Mouse (Mus musculus): ENCODE results near the gene Clns1a. TPM values are rescaled to one million over a fixed set of nuclear protein-coding genes. Genes with fewer than 3 reads are reported as not detected.

Gene Clns1a
- 60.6 and 61.2 TPM in 2 replicates for polyA plus RNA-seq (2015; fragmentation: Nextera tagmentation; extraction: Ambion mirVana)

DNA sequence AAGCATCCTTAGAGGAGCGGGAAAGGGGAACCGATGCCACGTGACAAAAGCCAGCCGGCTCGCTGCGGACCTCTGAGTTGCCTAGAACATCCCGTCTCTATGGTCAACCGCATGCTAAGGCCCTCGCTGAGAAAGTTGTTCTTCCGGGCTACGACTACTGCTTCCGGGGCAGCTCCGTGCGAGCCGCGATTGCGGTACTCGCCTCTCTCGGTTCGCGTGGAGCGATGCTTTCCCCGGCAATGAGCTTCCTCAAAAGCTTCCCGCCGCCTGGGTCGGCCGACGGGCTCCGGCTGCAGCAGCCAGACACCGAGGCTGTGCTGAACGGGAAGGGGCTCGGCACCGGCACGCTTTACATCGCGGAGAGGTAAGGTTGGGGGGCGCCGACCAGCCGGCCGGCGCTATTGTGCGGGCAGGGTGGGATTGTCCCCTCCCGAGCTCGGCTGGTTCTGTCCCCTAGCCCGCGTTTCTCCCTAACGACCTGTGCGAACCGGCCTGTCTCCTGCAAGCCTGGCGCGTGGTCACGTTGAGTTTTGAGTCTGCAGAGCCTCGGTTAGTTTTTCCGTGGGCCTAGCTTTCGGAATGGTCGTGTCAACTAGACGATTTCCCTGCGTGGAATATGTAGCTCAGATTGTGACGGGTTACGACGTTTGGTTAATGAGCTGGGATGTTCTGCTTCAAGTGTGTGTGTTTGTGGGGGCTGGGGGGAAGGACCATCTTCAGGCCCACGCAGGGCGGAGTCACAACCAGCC is at the start of gene Clns1a:
Gene Clns1a, plus strand, starts transcription at position 129 of the 749 bp plus-strand sequence.
- peak within 1 kb of the TSS; percentile 81 for H3K4me2 ChIP-seq
- no peaks in the 10 kb centered on the region for H3K9me3 ChIP-seq (replicated peaks)
- peak; percentile 92 for ATAC-seq (ENCODE audit: insufficient read depth)
- H3K4me3 ChIP-seq (replicated peaks) = peak within 1 kb of the TSS; percentile 86
- no peaks in the 10 kb centered on the region for H3K27me3 ChIP-seq
- H3K4me1 ChIP-seq (replicated peaks) = peaks cover 30% of the 10 kb centered on the region
- H3K9ac ChIP-seq = peak within 1 kb of the TSS; percentile 76
- 0 out of 2 replicates have a peak, but pooled peaks cover 6% of the 10 kb centered on the region for H3K36me3 ChIP-seq (replicated peaks)
- H3K27ac ChIP-seq (replicated peaks) = peak within 1 kb of the TSS; percentile 16; the same call in 1 of the 2 replicates
- WGBS (ENCODE audit: insufficient replicate concordance) = under 1% methylated on average over 63 of the region's 63 CpGs

DNA sequence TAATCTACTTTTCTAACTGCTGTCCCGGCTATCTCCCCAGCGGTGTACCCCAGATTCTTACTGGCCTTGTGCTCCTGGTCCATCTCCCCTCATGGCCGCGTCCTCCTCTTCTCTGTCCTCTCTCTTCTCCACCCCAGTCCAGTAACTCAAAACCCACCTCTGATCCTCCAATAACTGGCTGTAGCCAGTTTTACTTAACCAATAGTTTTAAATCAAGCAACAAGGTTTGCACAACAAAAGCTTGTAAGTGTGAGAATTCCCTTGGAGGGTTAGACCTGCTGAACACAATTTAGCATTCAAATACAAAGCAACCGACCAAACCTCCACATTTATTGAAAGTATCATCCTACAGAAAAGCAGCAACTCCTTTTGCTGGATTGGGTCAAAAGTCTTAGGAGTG is 48.8 kb upstream of the Clns1a start:
- no peaks in the 10 kb centered on the region for H3K9me3 ChIP-seq (replicated peaks)
- H3K27me3 ChIP-seq = no peaks in the 10 kb centered on the region
- ATAC-seq (ENCODE audit: insufficient read depth) = no peak
- H3K4me2 ChIP-seq = no peak overlapping the region
- no peak overlapping the region for H3K9ac ChIP-seq
- H3K27ac ChIP-seq (replicated peaks) = no peak overlapping the region
- H3K36me3 ChIP-seq (replicated peaks) = no peaks in the 10 kb centered on the region
- WGBS (ENCODE audit: insufficient replicate concordance) = 83% methylated on average over 5 of the region's 5 CpGs
- H3K4me3 ChIP-seq (replicated peaks) = no peak overlapping the region
- H3K4me1 ChIP-seq (replicated peaks) = no peaks in the 10 kb centered on the region

DNA sequence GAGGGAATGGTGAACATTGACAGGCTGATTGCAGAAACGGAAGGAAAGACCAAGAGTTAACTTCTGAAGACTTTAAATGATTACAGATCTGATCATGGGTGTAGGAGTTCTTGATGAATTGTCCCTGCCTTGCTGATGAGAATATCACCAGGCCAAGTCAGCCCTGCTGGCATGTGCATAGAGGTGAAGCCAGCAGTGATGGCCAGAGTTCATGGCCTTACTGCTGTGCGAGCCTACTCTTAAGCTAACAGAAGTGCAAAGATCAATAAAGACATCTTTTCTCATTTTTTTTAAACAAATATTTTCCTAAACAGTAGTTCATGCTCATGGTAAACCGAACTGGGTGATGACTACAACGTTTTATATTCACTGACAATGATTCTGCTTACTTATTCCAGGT is 45.7 kb upstream of the Clns1a start:
- WGBS (ENCODE audit: insufficient replicate concordance) = 75% methylated on average over 4 of the region's 4 CpGs
- Histone ChIP-seq H3K9me3 (replicated peaks) (no peaks in the 10 kb centered on the region), H3K4me3 (replicated peaks) (no peak overlapping the region), H3K4me1 (replicated peaks) (no peaks in the 10 kb centered on the region), H3K27ac (replicated peaks) (no peak overlapping the region), H3K9ac (no peak overlapping the region), H3K4me2 (no peak overlapping the region), H3K36me3 (replicated peaks) (peaks cover 15% of the 10 kb centered on the region), H3K27me3 (no peaks in the 10 kb centered on the region)
- no peak for ATAC-seq (ENCODE audit: insufficient read depth)

DNA sequence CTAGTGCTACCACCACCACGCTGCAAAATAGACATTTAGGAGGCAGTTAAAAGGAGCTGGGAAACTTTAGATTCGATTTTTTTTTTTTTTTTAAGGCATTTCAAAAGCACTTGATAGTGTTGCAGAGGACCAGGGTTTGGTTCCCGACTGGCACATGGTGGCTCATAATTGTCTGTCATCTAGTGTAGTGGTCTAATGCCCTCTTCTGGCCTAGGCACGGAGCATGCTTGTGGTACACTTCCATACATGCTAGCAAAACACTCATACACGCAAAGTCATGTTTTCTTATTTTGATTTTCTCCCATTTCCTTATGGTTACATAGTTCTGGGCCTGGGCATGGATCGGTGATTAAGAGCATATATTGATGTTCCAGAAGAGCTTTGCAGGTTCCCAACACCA is 40.3 kb upstream of the Clns1a start:
- Histone ChIP-seq H3K4me3 (replicated peaks) (no peak overlapping the region), H3K9me3 (replicated peaks) (no peaks in the 10 kb centered on the region), H3K27ac (replicated peaks) (no peak overlapping the region), H3K4me2 (no peak overlapping the region), H3K27me3 (no peaks in the 10 kb centered on the region), H3K4me1 (replicated peaks) (no peaks in the 10 kb centered on the region), H3K36me3 (replicated peaks) (peaks cover 20% of the 10 kb centered on the region), H3K9ac (no peak overlapping the region)
- ATAC-seq (ENCODE audit: insufficient read depth) = no peak
- WGBS (ENCODE audit: insufficient replicate concordance) = 70% methylated on average over 6 of the region's 6 CpGs

DNA sequence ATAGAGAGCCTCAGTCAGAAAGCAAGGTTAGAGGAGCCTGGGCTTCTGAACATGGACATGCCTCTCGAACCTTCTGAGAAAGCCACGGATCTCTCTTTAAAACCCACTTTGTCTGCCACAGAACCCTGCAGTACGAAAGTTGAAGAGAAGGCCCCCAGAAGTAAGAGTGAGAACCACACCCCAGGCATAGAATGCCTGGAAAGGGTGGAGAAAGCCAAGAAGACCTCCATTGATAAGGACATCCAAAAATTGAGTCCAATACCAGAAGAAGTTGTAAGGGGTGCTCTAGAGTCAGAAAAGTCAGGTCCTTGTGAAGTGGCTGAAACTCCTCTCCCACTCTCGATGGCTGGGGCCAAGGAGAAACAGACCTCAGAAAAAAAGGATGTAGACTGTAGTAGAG is 34.8 kb upstream of the Clns1a start:
- H3K27me3 ChIP-seq = no peaks in the 10 kb centered on the region
- H3K9me3 ChIP-seq (replicated peaks) = no peaks in the 10 kb centered on the region
- H3K9ac ChIP-seq = no peak overlapping the region
- ATAC-seq (ENCODE audit: insufficient read depth) = no peak
- no peak overlapping the region for H3K4me3 ChIP-seq (replicated peaks)
- WGBS (ENCODE audit: insufficient replicate concordance) = 72% methylated on average over 4 of the region's 4 CpGs
- H3K4me1 ChIP-seq (replicated peaks) = no peaks in the 10 kb centered on the region; the same call in 1 of the 2 replicates
- peaks cover 39% of the 10 kb centered on the region for H3K36me3 ChIP-seq (replicated peaks)
- H3K27ac ChIP-seq (replicated peaks) = no peak overlapping the region
- H3K4me2 ChIP-seq = no peak overlapping the region

DNA sequence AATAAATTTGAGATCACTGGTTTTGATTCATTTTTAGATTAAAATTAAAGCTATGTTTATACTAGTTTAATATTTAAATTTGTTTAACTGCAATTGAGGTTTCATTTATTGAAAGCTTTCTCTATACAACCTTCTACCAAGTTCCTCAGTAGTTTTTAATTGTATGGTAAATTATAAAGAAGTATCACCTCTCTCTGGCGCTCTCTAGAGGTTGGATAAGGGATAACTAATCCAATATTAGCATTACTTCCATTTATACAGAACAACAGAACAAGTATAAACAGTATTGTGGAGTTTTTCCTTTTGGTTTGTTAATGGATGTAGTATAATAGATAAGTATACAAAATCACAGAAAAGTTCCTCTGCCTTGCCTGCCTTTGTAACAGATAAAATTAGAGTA is 17.2 kb upstream of the Clns1a start:
- H3K36me3 ChIP-seq (replicated peaks) = peaks cover 58% of the 10 kb centered on the region
- WGBS (ENCODE audit: insufficient replicate concordance) = 24% methylated on average over 1 of the region's 1 CpGs
- ATAC-seq (ENCODE audit: insufficient read depth) = no peak

DNA sequence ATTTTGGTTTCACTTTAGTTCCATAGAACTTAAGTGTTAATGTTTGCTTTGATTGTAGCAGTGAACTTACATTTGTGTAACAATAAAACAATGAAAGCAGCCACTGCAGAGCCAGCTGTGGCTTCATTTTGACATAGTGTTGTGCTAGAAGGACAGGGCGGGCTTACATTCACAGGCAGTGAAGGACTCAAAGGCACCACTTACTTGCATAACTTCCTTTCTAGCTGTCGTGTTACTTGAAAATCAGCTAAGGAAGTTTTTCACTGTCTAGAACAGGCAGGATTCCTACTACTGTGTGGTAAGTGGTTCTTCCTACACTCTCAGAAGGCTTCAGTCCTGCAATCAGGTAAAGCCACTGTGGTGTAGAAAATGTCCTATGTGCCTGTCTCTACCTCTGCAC is 8.6 kb upstream of the Clns1a start:
- WGBS (ENCODE audit: insufficient replicate concordance) = 52% methylated on average over 2 of the region's 2 CpGs
- Histone ChIP-seq H3K4me3 (replicated peaks) (no peak overlapping the region), H3K27ac (replicated peaks) (no peak overlapping the region), H3K4me1 (replicated peaks) (no peaks in the 10 kb centered on the region), H3K9ac (no peak overlapping the region), H3K9me3 (replicated peaks) (no peaks in the 10 kb centered on the region), H3K4me2 (no peak overlapping the region), H3K27me3 (no peaks in the 10 kb centered on the region), H3K36me3 (replicated peaks) (peaks cover 22% of the 10 kb centered on the region)
- ATAC-seq (ENCODE audit: insufficient read depth) = no peak

More for the DNA sequence above, 17.2 kb upstream of the Clns1a start:
- no peaks in the 10 kb centered on the region for H3K4me1 ChIP-seq (replicated peaks)
- H3K9me3 ChIP-seq (replicated peaks) = no peaks in the 10 kb centered on the region
- no peaks in the 10 kb centered on the region for H3K27me3 ChIP-seq
- H3K4me3 ChIP-seq (replicated peaks) = no peak overlapping the region
- no peak overlapping the region for H3K4me2 ChIP-seq
- H3K9ac ChIP-seq = no peak overlapping the region
- H3K27ac ChIP-seq (replicated peaks) = no peak overlapping the region

DNA sequence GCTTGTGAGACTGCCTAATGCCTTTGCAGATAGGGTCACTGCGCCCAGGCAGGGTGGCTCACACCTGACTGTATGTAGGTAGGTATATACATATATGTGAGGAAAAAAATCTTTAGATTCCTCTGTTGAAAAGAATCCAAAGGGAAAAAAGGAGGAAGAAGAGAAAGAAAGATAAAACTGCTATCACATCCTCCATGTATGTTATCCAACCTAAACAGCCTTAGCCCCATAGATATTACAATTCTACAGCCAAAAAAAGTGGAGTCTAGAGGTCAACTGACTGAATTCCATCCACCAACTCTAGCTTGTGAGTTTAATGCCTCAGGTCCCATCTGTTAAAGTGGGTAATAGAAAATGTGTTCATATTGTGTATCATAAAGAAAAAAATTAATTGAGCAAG is 993 bp upstream of the Clns1a start:
- Histone ChIP-seq H3K36me3 (replicated peaks) (0 out of 2 replicates have a peak, but pooled peaks cover 6% of the 10 kb centered on the region), H3K9me3 (replicated peaks) (no peaks in the 10 kb centered on the region), H3K4me3 (replicated peaks) (no peak overlapping the region), H3K27me3 (no peaks in the 10 kb centered on the region), H3K4me1 (replicated peaks) (peaks cover 30% of the 10 kb centered on the region), H3K9ac (no peak overlapping the region), H3K4me2 (0 out of 2 replicates have a peak overlapping the region, but pooled peaks have one; percentile 81), H3K27ac (replicated peaks) (no peak overlapping the region)
- no peak for ATAC-seq (ENCODE audit: insufficient read depth)
- WGBS (ENCODE audit: insufficient replicate concordance) = 78% methylated on average over 1 of the region's 1 CpGs

DNA sequence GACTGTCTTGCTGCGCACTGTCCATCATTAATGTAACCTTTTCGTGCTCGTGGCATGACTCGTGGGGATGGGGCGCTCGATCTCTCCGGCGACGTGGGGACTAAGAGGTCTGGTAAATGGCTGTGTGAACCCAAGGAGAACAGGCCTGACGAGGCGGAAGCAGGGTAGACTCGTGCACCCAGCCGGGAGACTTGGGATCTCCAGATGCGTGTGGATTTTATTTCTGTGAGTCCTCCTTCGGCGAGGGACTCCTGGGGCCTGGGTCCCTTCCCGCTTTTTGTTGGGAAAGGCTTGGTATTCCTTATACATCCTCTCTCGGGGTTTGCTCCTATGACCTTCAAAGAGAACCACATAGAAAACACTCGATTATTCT is 315 bp upstream of the Clns1a start:
- Histone ChIP-seq H3K9ac (peak overlapping the region; percentile 76), H3K4me1 (replicated peaks) (peaks cover 30% of the 10 kb centered on the region), H3K27me3 (no peaks in the 10 kb centered on the region), H3K9me3 (replicated peaks) (no peaks in the 10 kb centered on the region), H3K36me3 (replicated peaks) (0 out of 2 replicates have a peak, but pooled peaks cover 6% of the 10 kb centered on the region), H3K4me2 (peak overlapping the region; percentile 81), H3K4me3 (replicated peaks) (peak overlapping the region; percentile 86), H3K27ac (replicated peaks) (no peak overlapping the region; the same call in 1 of the 2 replicates)
- WGBS (ENCODE audit: insufficient replicate concordance) = 41% methylated on average over 19 of the region's 19 CpGs
- peak; percentile 47 for ATAC-seq (ENCODE audit: insufficient read depth)

DNA sequence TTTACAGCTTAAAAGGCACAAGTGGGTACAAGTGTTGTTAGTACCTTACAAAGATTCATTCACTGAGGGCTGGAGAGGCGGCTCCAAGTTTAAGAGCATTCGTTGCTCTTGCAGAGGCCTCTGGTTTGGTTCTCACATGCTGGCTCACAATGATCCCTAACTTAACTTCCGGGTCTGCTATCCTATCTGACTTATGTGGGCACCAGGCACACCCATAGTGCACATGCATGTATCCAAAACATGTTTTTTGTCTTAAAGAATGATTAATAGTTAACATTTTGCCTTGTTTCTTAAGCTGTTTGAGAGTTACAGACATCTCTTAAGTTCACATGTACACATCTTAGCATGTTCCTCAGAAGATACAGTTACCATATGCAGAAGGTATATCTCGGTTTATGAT is 3.7 kb downstream of the Clns1a start:
- 62% methylated on average over 4 of the region's 4 CpGs for WGBS (ENCODE audit: insufficient replicate concordance)
- no peak overlapping the region for H3K4me2 ChIP-seq
- no peak overlapping the region for H3K27ac ChIP-seq (replicated peaks)
- no peaks in the 10 kb centered on the region for H3K27me3 ChIP-seq
- no peak for ATAC-seq (ENCODE audit: insufficient read depth)
- no peak overlapping the region for H3K4me3 ChIP-seq (replicated peaks)
- peaks cover 29% of the 10 kb centered on the region for H3K4me1 ChIP-seq (replicated peaks)
- H3K36me3 ChIP-seq (replicated peaks) = 0 out of 2 replicates have a peak, but pooled peaks cover 9% of the 10 kb centered on the region
- no peaks in the 10 kb centered on the region for H3K9me3 ChIP-seq (replicated peaks)
- H3K9ac ChIP-seq = no peak overlapping the region

DNA sequence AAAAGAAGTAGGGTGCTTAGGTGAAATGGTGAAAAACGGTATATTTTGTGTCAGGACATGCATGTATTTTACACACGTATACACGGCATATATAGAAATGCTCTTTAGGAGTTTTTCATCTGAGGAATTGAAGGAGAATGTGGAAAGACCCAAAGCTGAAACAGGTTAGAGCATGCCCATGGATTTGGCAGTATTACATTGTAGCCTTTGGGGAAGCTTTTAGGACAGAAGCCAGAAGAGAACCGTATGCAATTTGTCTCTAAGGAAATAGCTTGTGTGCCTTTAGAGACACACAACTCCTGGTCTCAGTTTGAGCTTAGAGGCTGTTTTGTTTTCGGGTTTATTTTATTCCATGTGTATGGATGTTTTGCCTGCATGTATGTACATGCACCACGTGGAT is 4.7 kb downstream of the Clns1a start:
- Histone ChIP-seq H3K4me3 (replicated peaks) (no peak overlapping the region), H3K27me3 (no peaks in the 10 kb centered on the region), H3K9ac (no peak overlapping the region), H3K4me1 (replicated peaks) (peaks cover 20% of the 10 kb centered on the region), H3K9me3 (replicated peaks) (no peaks in the 10 kb centered on the region), H3K36me3 (replicated peaks) (0 out of 2 replicates have a peak, but pooled peaks cover 9% of the 10 kb centered on the region), H3K4me2 (no peak overlapping the region), H3K27ac (replicated peaks) (no peak overlapping the region)
- WGBS (ENCODE audit: insufficient replicate concordance) = 79% methylated on average over 6 of the region's 6 CpGs
- no peak for ATAC-seq (ENCODE audit: insufficient read depth)

Measured in liver, embryonic 15.5 days (tissue).